Mouse (Mus musculus): Measurements from ENCODE around the gene Olfr801. TPM values are rescaled to one million over a fixed set of nuclear protein-coding genes. Genes with fewer than 3 reads are reported as not detected.

Olfr801 gene
- total RNA-seq (2021): not detected
- long read RNA-seq, experiment 1: 0 reads
- long read RNA-seq, experiment 2: 0 reads

GRCm38 (mm10) chr10:129673765-129674164, at the start of gene Olfr801:
Gene Olfr801, minus strand, starts transcription at chr10:129673865.
- DNase-seq (ENCODE audit: low spot score in 2 of 2): no peak

GRCm38 (mm10) chr10:129702910-129703309, 29.2 kb upstream of the Olfr801 start, which contains the start of gene Olfr804:
Gene Olfr804, plus strand, starts transcription at chr10:129703210.
- no peak for DNase-seq (ENCODE audit: low spot score in 2 of 2)

- no peak for DNase-seq (ENCODE audit: low spot score in 2 of 2)
These were observed 20.5 kb upstream of the Olfr801 start, which contains the start of gene Olfr803 for GRCm38 (mm10) chr10:129694186-129694585. Gene Olfr803, minus strand, starts transcription at chr10:129694286.

GRCm38 (mm10) chr10:129688069-129688468, 14.4 kb upstream of the Olfr801 start, which contains the start of gene Olfr802:
Gene Olfr802, minus strand, starts transcription at chr10:129688169.
- DNase-seq (ENCODE audit: low spot score in 2 of 2): no peak

- DNase-seq (ENCODE audit: low spot score in 2 of 2): no peak
These were observed 16.3 kb downstream of the Olfr801 start, which contains the start of gene Olfr800 for GRCm38 (mm10) chr10:129657394-129657793. Gene Olfr800, plus strand, starts transcription at chr10:129657694.

GRCm38 (mm10) chr10:129651763-129652162, 21.9 kb downstream of the Olfr801 start:
- no peak for DNase-seq (ENCODE audit: low spot score in 2 of 2)

GRCm38 (mm10) chr10:129637184-129637583, 36.5 kb downstream of the Olfr801 start, which contains the start of gene Olfr799:
Gene Olfr799, plus strand, starts transcription at chr10:129637484.
- DNase-seq (ENCODE audit: low spot score in 2 of 2): no peak

GRCm38 (mm10) chr10:129627834-129628233, 45.8 kb downstream of the Olfr801 start, which contains the start of gene Olfr798:
Gene Olfr798, minus strand, starts transcription at chr10:129627934.
- DNase-seq (ENCODE audit: low spot score in 2 of 2): no peak

GRCm38 (mm10) chr10:129623251-129623650, 50.4 kb downstream of the Olfr801 start:
- no peak for DNase-seq (ENCODE audit: low spot score in 2 of 2)

- DNase-seq (ENCODE audit: low spot score in 2 of 2): no peak
These were observed 51.9 kb downstream of the Olfr801 start for GRCm38 (mm10) chr10:129621724-129622123.

Other genes starting within 250 kb of the Olfr801 start
- gene Olfr786, start 246.6 kb downstream of the Olfr801 start, total RNA-seq (2021): not detected
- not detected for gene Olfr787, start 212.0 kb downstream of the Olfr801 start, total RNA-seq (2021)
- not detected for gene Olfr788, start 202.9 kb downstream of the Olfr801 start, total RNA-seq (2021)
- not detected for gene Olfr789, start 189.1 kb downstream of the Olfr801 start, total RNA-seq (2021)
- not detected for gene Olfr790, start 175.4 kb downstream of the Olfr801 start, total RNA-seq (2021)
- not detected for gene Olfr791, start 152.1 kb downstream of the Olfr801 start, total RNA-seq (2021)
- not detected for gene Olfr792, start 134.7 kb downstream of the Olfr801 start, total RNA-seq (2021)
- not detected for gene Olfr794, start 106.2 kb downstream of the Olfr801 start, total RNA-seq (2021)
- gene Olfr796, start 61.3 kb downstream of the Olfr801 start, total RNA-seq (2021): not detected
- gene Olfr798, start 45.9 kb downstream of the Olfr801 start, total RNA-seq (2021): not detected
- gene Olfr799, start 36.4 kb downstream of the Olfr801 start, total RNA-seq (2021): not detected
- not detected for gene Olfr800, start 16.2 kb downstream of the Olfr801 start, total RNA-seq (2021)
- not detected for gene Olfr802, start 14.3 kb upstream of the Olfr801 start, total RNA-seq (2021)
- gene Olfr803, start 20.4 kb upstream of the Olfr801 start, total RNA-seq (2021): not detected
- gene Olfr804, start 29.3 kb upstream of the Olfr801 start, total RNA-seq (2021): not detected
- gene Olfr805, start 55.5 kb upstream of the Olfr801 start, total RNA-seq (2021): not detected
- gene Olfr806, start 68.1 kb upstream of the Olfr801 start, total RNA-seq (2021): not detected
- not detected for gene Olfr807, start 83.9 kb upstream of the Olfr801 start, total RNA-seq (2021)
- not detected for gene Olfr808, start 91.6 kb upstream of the Olfr801 start, total RNA-seq (2021)
- not detected for gene Olfr809, start 100.8 kb upstream of the Olfr801 start, total RNA-seq (2021)
- gene Olfr810, start 121.1 kb upstream of the Olfr801 start, total RNA-seq (2021): not detected
- gene Olfr811, start 130.5 kb upstream of the Olfr801 start, total RNA-seq (2021): not detected
- not detected for gene Olfr812, start 172.2 kb upstream of the Olfr801 start, total RNA-seq (2021)
- gene Olfr813, start 181.5 kb upstream of the Olfr801 start, total RNA-seq (2021): not detected
- gene Olfr814, start 206.0 kb upstream of the Olfr801 start, total RNA-seq (2021): not detected
- gene Olfr815, start 232.0 kb upstream of the Olfr801 start, total RNA-seq (2021): not detected
- not detected for gene Olfr816, start 241.7 kb upstream of the Olfr801 start, total RNA-seq (2021)

Data from adrenal gland, postnatal 4 days (tissue).